Mouse (Mus musculus): ENCODE results near the gene Gfer. TPM values are rescaled to one million over a fixed set of nuclear protein-coding genes. Genes with fewer than 3 reads are reported as not detected.

Gene Gfer
- total and polyA plus RNA-seq, 3 experiments = 69.1 to 105 (median 94.8) TPM

DNA sequence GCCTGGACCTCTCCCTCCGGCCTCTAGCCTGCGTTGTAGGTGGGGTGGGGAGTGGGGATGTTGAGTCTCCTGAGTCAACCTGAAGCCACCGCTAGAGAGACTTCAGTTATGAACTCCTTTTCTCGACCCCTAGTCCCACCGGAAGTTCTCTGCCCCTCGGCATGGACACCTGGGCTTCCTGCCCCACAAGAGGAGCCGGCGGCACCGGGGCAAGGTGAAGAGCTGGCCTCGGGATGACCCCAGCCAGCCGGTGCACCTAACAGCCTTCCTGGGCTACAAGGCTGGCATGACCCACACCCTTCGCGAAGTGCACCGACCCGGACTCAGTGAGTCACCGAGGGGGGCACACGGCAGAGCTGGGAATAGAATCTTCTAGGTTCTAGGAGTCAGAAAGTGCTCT is 32.2 kb upstream of the Gfer start:
- no peak for TF ChIP-seq CTCF (conservative IDR thresholded peaks at IDR 0.05 in 1 of 2, IDR thresholded peaks at IDR 0.05 in 1 of 2; ENCODE audit: low read depth in 2 of 2, low read length in 2 of 2)
- no peak for TF ChIP-seq SIN3A (IDR thresholded peaks at IDR 0.05; ENCODE audit: low read length)
- no peak for TF ChIP-seq POLR2A (IDR thresholded peaks at IDR 0.05; ENCODE audit: low read depth, low read length)
- TF ChIP-seq MYC (IDR thresholded peaks at IDR 0.05; ENCODE audit: low read depth, low read length) = no peak
- H3K36me3 ChIP-seq (replicated peaks in 1 of 2; ENCODE audit: control insufficient read depth in 1 of 2, insufficient read depth in 1 of 2, low read length in 1 of 2) = peaks cover 0 to 2% of the 10 kb centered on the region in 2 experiments
- H3K9ac ChIP-seq (ENCODE audit: insufficient read depth, low read depth) = no peak overlapping the region
- dilution Hi-C loops (cut with MboI; ENCODE audit: extremely low pct_ligation_motif_present, extremely low pct_unique_long_range_greater_than_20kb, low sequenced_read_pairs) = no loop called here
- no peak for DNase-seq (ENCODE audit: extremely low read depth)
- H3K9me3 ChIP-seq (replicated peaks; ENCODE audit: low read length) = no peaks in the 10 kb centered on the region
- peaks cover 7% of the 10 kb centered on the region; the same call in 1 of the 2 replicates for H3K79me2 ChIP-seq (replicated peaks; ENCODE audit: control insufficient read depth, extremely low read depth, insufficient read depth, poor library complexity, severe bottlenecking)
- H3K27ac ChIP-seq (ENCODE audit: insufficient read depth, low read depth) = no peak overlapping the region
- no peak overlapping the region for H3K4me2 ChIP-seq (ENCODE audit: insufficient read depth, low read depth, poor library complexity, severe bottlenecking)
- no peaks in the 10 kb centered on the region for H3K27me3 ChIP-seq (replicated peaks)
- H3K4me1 ChIP-seq (ENCODE audit: control insufficient read depth in 1 of 2, insufficient read depth in 2 of 2) = peaks cover 0 to 24% of the 10 kb centered on the region in 2 experiments; a peak in 2 of 4 replicates
- no peak overlapping the region for H3K4me3 ChIP-seq (replicated peaks in 1 of 3; ENCODE audit: low read depth in 2 of 3, low read length in 2 of 3, poor library complexity in 1 of 3)
- in situ Hi-C loops (cut with MboI; ENCODE audit: low pct_ligation_motif_present, low pct_unique_long_range_greater_than_20kb, low sequenced_read_pairs) = no loop called here

DNA sequence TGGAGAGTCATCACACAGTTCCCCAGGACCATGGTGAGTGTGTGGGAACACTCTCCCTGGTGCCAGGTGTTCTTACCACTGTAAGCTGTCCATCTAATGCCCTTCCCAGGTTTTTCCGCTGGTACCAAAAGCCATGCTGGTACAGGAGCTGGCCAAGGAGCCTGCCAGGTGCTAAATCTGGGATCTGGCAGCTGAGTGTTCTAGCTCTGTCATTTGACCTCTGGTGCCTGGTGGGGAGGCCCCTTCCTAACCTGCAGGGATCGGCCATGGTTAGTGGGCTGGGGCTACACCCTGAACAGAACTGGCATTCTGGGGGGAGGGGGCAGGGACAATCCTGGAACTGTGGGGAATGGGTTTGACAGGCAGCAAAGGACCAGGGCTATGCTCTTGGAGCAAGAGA is 31.7 kb upstream of the Gfer start, which contains the start of gene Rpl3l:
Gene Rpl3l (plus strand): TSS at position 203 of the 400 bp plus-strand sequence.
- H3K9ac ChIP-seq (ENCODE audit: insufficient read depth, low read depth) = no peak within 1 kb of the TSS
- dilution Hi-C loops (cut with MboI; ENCODE audit: extremely low pct_ligation_motif_present, extremely low pct_unique_long_range_greater_than_20kb, low sequenced_read_pairs) = no loop called here

DNA sequence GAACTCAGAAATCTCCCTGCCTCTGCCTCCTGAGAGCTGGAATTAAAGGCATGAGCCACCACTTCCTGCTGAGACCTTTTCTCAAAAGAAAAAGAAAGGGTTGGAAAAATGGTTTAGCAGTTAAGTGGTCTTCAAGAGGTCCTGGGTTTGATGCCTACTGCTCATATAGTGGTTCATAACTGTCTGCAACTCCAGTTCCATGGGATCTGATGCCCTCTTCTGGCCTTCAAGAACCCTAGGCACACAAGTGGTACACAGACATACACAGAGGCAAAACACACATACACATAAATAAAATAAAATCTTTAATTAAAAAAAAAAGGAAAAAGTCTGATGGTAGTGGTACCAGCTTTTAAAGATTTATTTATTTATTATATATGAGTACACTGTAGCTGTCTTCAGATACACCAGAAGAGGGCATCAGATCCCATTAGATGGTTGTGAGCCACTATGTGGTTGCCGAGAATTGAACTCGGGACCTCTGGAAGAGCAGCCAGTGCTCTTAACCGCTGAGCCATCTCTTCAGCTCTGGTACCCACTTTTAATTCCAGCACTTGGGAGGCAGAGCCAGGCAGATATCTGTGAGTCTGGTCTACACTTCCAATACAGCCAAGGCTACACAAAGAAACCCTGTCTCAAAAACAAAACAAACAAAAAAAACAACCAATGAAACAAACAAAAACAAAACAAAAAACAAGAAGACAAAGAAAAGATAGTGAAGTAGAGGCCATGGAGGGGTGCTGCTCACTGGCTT is 29.9 kb upstream of the Gfer start:
- TF ChIP-seq RAD21 (IDR thresholded peaks at IDR 0.05; ENCODE audit: low read depth, low read length) = peak; percentile 11
- TF ChIP-seq CHD1 (IDR thresholded peaks at IDR 0.05; ENCODE audit: low read depth, low read length) = no peak
- no peak for TF ChIP-seq MAX (IDR thresholded peaks at IDR 0.05; ENCODE audit: low read length)
- no peak for TF ChIP-seq SIN3A (IDR thresholded peaks at IDR 0.05; ENCODE audit: low read length)
- TF ChIP-seq RCOR1 (conservative IDR thresholded peaks at IDR 0.05; ENCODE audit: low read depth, low read length) = no peak
- TF ChIP-seq EP300 (IDR thresholded peaks at IDR 0.05; ENCODE audit: low read length) = no peak
- no peak for TF ChIP-seq JUN (IDR thresholded peaks at IDR 0.05; ENCODE audit: insufficient read depth, low read depth, low read length)
- TF ChIP-seq CTCF (conservative IDR thresholded peaks at IDR 0.05 in 1 of 2, IDR thresholded peaks at IDR 0.05 in 1 of 2; ENCODE audit: low read depth in 2 of 2, low read length in 2 of 2) = peak in 1 of 2 experiments; percentile 57; a peak in 2 of 4 replicates
- TF ChIP-seq TCF12 (IDR thresholded peaks at IDR 0.05; ENCODE audit: low read depth, low read length) = no peak
- TF ChIP-seq ZNF384 (IDR thresholded peaks at IDR 0.05; ENCODE audit: low read depth, low read length) = no peak
- no peak for TF ChIP-seq ZMIZ1 (IDR thresholded peaks at IDR 0.05; ENCODE audit: low read depth, low read length)
- peak; percentile 89 for TF ChIP-seq TBP (conservative IDR thresholded peaks at IDR 0.05; ENCODE audit: low read depth, low read length)
- dilution Hi-C loops (cut with MboI; ENCODE audit: extremely low pct_ligation_motif_present, extremely low pct_unique_long_range_greater_than_20kb, low sequenced_read_pairs) = no loop called here

More for the DNA sequence above, 31.7 kb upstream of the Gfer start, which contains the start of gene Rpl3l:
- Histone ChIP-seq H3K79me2 (replicated peaks; ENCODE audit: control insufficient read depth, extremely low read depth, insufficient read depth, poor library complexity, severe bottlenecking) (peaks cover 11% of the 10 kb centered on the region; the same call in 1 of the 2 replicates), H3K9me3 (replicated peaks; ENCODE audit: low read length) (no peaks in the 10 kb centered on the region), H3K4me1 (ENCODE audit: control insufficient read depth in 1 of 2, insufficient read depth in 2 of 2) (peaks cover under 1 to 23% of the 10 kb centered on the region in 2 experiments; a peak in 3 of 4 replicates), H3K27ac (ENCODE audit: insufficient read depth, low read depth) (no peak within 1 kb of the TSS), H3K27me3 (replicated peaks) (no peaks in the 10 kb centered on the region), H3K36me3 (replicated peaks in 1 of 2; ENCODE audit: control insufficient read depth in 1 of 2, insufficient read depth in 1 of 2, low read length in 1 of 2) (peaks cover under 1% of the 10 kb centered on the region in 2 experiments), H3K4me3 (replicated peaks in 1 of 3; ENCODE audit: low read depth in 2 of 3, low read length in 2 of 3, poor library complexity in 1 of 3) (no peak within 1 kb of the TSS), H3K4me2 (ENCODE audit: insufficient read depth, low read depth, poor library complexity, severe bottlenecking) (no peak within 1 kb of the TSS)
- in situ Hi-C loops (cut with MboI; ENCODE audit: low pct_ligation_motif_present, low pct_unique_long_range_greater_than_20kb, low sequenced_read_pairs) = no loop called here
- DNase-seq (ENCODE audit: extremely low read depth) = no peak
- TF ChIP-seq GABPA (IDR thresholded peaks at IDR 0.05; ENCODE audit: insufficient replicate concordance, low read depth, low read length) (no peak), SIN3A (IDR thresholded peaks at IDR 0.05; ENCODE audit: low read length) (no peak), SMC3 (IDR thresholded peaks at IDR 0.05; ENCODE audit: low read depth, low read length) (no peak), ETS1 (conservative IDR thresholded peaks at IDR 0.05; ENCODE audit: low read depth, low read length) (no peak), RAD21 (IDR thresholded peaks at IDR 0.05; ENCODE audit: low read depth, low read length) (no peak), JUN (IDR thresholded peaks at IDR 0.05; ENCODE audit: insufficient read depth, low read depth, low read length) (no peak), POLR2A (IDR thresholded peaks at IDR 0.05; ENCODE audit: low read depth, low read length) (no peak), CHD1 (IDR thresholded peaks at IDR 0.05; ENCODE audit: low read depth, low read length) (no peak)

More for the DNA sequence above, 29.9 kb upstream of the Gfer start:
- no peak overlapping the region for H3K4me3 ChIP-seq (replicated peaks in 1 of 3; ENCODE audit: low read depth in 2 of 3, low read length in 2 of 3, poor library complexity in 1 of 3)
- H3K79me2 ChIP-seq (replicated peaks; ENCODE audit: control insufficient read depth, extremely low read depth, insufficient read depth, poor library complexity, severe bottlenecking) = peaks cover 26% of the 10 kb centered on the region
- H3K27ac ChIP-seq (ENCODE audit: insufficient read depth, low read depth) = no peak overlapping the region
- H3K36me3 ChIP-seq (replicated peaks in 1 of 2; ENCODE audit: control insufficient read depth in 1 of 2, insufficient read depth in 1 of 2, low read length in 1 of 2) = peaks cover 16% of the 10 kb centered on the region in 2 experiments
- in situ Hi-C loops (cut with MboI; ENCODE audit: low pct_ligation_motif_present, low pct_unique_long_range_greater_than_20kb, low sequenced_read_pairs) = no loop called here
- no peak overlapping the region for H3K4me2 ChIP-seq (ENCODE audit: insufficient read depth, low read depth, poor library complexity, severe bottlenecking)
- H3K4me1 ChIP-seq (ENCODE audit: control insufficient read depth in 1 of 2, insufficient read depth in 2 of 2) = peaks cover 5 to 26% of the 10 kb centered on the region in 2 experiments; a peak in 3 of 4 replicates
- DNase-seq (ENCODE audit: extremely low read depth) = no peak
- H3K9me3 ChIP-seq (replicated peaks; ENCODE audit: low read length) = no peaks in the 10 kb centered on the region
- H3K9ac ChIP-seq (ENCODE audit: insufficient read depth, low read depth) = no peak overlapping the region
- H3K27me3 ChIP-seq (replicated peaks) = no peaks in the 10 kb centered on the region
